12 mouse cellular contexts compared by ENCODE assay signal in genomic region chr3:98034622-98035593, GRCm38 (mm10). TPM values are rescaled to one million over a fixed set of nuclear protein-coding genes. Genes with fewer than 3 reads are reported as not detected.
DNase-seq lines count a peak whose midpoint lies in the region; ATAC-seq and TF ChIP-seq lines count a peak whose summit lies in the region.
"Had no signal": no experiment of that assay in that cellular context is flagged by ENCODE, and none has a peak within 500 bp of the region (broad histone marks: within the 10 kb centered on the region; RNA-seq: fewer than 3 reads in every experiment).

No protein-coding gene starts in this region.

- H3K9me3 ChIP-seq in kidney, postnatal 0 days (replicated peaks; ENCODE audit: low read length) = no peaks in the 10 kb centered on the region
- H3K9me3 ChIP-seq in forebrain, embryonic 12.5 days = no peaks in the 10 kb centered on the region
- no peaks in the 10 kb centered on the region for H3K9me3 ChIP-seq in hindbrain, embryonic 15.5 days
- H3K9me3 ChIP-seq in neural tube, embryonic 14.5 days (ENCODE audit: control insufficient read depth, low read length) = no peaks in the 10 kb centered on the region

- 38% methylated on average over 15 of the region's 15 CpGs for WGBS in kidney, postnatal 0 days
- WGBS in forebrain, embryonic 12.5 days = 37% methylated on average over 15 of the region's 15 CpGs
- 29% methylated on average over 15 of the region's 15 CpGs for WGBS in hindbrain, embryonic 15.5 days
- 43% methylated on average over 15 of the region's 15 CpGs for WGBS in neural tube, embryonic 14.5 days

- H3K9ac ChIP-seq in kidney, postnatal 0 days (ENCODE audit: low read depth, low read length) = 0 out of 2 replicates have a peak overlapping the region, but pooled peaks have one; percentile 18
- H3K9ac ChIP-seq in forebrain, embryonic 12.5 days = no peak overlapping the region
- no peak overlapping the region for H3K9ac ChIP-seq in hindbrain, embryonic 15.5 days
- H3K9ac ChIP-seq in neural tube, embryonic 14.5 days (replicated peaks; ENCODE audit: low read depth, low read length) = no peak overlapping the region
- H3K9ac ChIP-seq: liver, embryonic 14.5 days had no signal

- no peaks in the 10 kb centered on the region for H3K27me3 ChIP-seq in kidney, postnatal 0 days (ENCODE audit: insufficient read depth, low read length)
- H3K27me3 ChIP-seq in forebrain, embryonic 12.5 days = no peaks in the 10 kb centered on the region
- H3K27me3 ChIP-seq in hindbrain, embryonic 15.5 days = no peaks in the 10 kb centered on the region
- no peaks in the 10 kb centered on the region for H3K27me3 ChIP-seq in neural tube, embryonic 14.5 days (ENCODE audit: control insufficient read depth, insufficient read depth, low read length)

- no peak overlapping the region for H3K4me3 ChIP-seq in kidney, postnatal 0 days (replicated peaks; ENCODE audit: low read depth, low read length)
- no peak overlapping the region for H3K4me3 ChIP-seq in forebrain, embryonic 12.5 days (replicated peaks)
- H3K4me3 ChIP-seq in hindbrain, embryonic 15.5 days = no peak overlapping the region
- no peak overlapping the region for H3K4me3 ChIP-seq in neural tube, embryonic 14.5 days (ENCODE audit: low read depth, low read length)

- H3K27ac ChIP-seq in kidney, postnatal 0 days = peak overlapping the region; percentile 62
- H3K27ac ChIP-seq in forebrain, embryonic 12.5 days = peak overlapping the region; percentile 62; the same call in 1 of the 2 replicates
- H3K27ac ChIP-seq in hindbrain, embryonic 15.5 days (replicated peaks) = peak overlapping the region; percentile 45
- H3K27ac ChIP-seq in neural tube, embryonic 14.5 days (ENCODE audit: low read depth, low read length) = peak overlapping the region; percentile 16; the same call in 1 of the 2 replicates
- H3K27ac ChIP-seq: liver, embryonic 14.5 days had no signal

- TF ChIP-seq CTCF in kidney, postnatal 0 days (IDR thresholded peaks at IDR 0.05; ENCODE audit: low read depth) = no peak

- no peaks in the 10 kb centered on the region for H3K36me3 ChIP-seq in kidney, postnatal 0 days (ENCODE audit: insufficient read depth, low read length)
- H3K36me3 ChIP-seq in forebrain, embryonic 12.5 days (replicated peaks) = no peaks in the 10 kb centered on the region
- H3K36me3 ChIP-seq in hindbrain, embryonic 15.5 days = no peaks in the 10 kb centered on the region
- no peaks in the 10 kb centered on the region for H3K36me3 ChIP-seq in neural tube, embryonic 14.5 days (ENCODE audit: control insufficient read depth, insufficient read depth, low read length)

- H3K4me2 ChIP-seq in kidney, postnatal 0 days (ENCODE audit: low read length) = 0 out of 2 replicates have a peak overlapping the region, but pooled peaks have one; percentile 13
- H3K4me2 ChIP-seq in forebrain, embryonic 12.5 days = peak overlapping the region; percentile 26
- 0 out of 2 replicates have a peak overlapping the region, but pooled peaks have one; percentile 0 for H3K4me2 ChIP-seq in hindbrain, embryonic 15.5 days
- H3K4me2 ChIP-seq in neural tube, embryonic 14.5 days (ENCODE audit: low read depth, low read length) = no peak overlapping the region

- H3K4me1 ChIP-seq in kidney, postnatal 0 days (replicated peaks; ENCODE audit: insufficient read depth, low read length) = peaks cover 64% of the 10 kb centered on the region
- H3K4me1 ChIP-seq in forebrain, embryonic 12.5 days = peaks cover 83% of the 10 kb centered on the region
- peaks cover 61% of the 10 kb centered on the region for H3K4me1 ChIP-seq in hindbrain, embryonic 15.5 days (replicated peaks)
- peaks cover 22% of the 10 kb centered on the region for H3K4me1 ChIP-seq in neural tube, embryonic 14.5 days (ENCODE audit: control insufficient read depth, insufficient read depth, low read length)

- no peak for ATAC-seq in kidney, postnatal 0 days (replicated peaks; ENCODE audit: low FRiP score, low read depth)
- ATAC-seq in forebrain, embryonic 12.5 days (ENCODE audit: low FRiP score) = 0 out of 2 replicates have a peak, but pooled peaks have one; percentile 21
- 0 out of 2 replicates have a peak, but pooled peaks have one; percentile 31 for ATAC-seq in hindbrain, embryonic 15.5 days (ENCODE audit: low FRiP score, low read depth)
- peak; percentile 45 for ATAC-seq in neural tube, embryonic 14.5 days (ENCODE audit: low read depth)

- DNase-seq in kidney, postnatal 0 days (ENCODE audit: low spot score) = no peak
- DNase-seq in kidney, adult 8-10 months = no peak
- no peak for DNase-seq in adipocyte (ENCODE audit: low spot score)
- DNase-seq in frontal cortex, postnatal 14 days (ENCODE audit: low spot score in 2 of 2) = no peak
- DNase-seq: adrenal gland, postnatal 25 days; gastrocnemius, postnatal 25 days; right cerebral cortex, postnatal 25 days; thymus, postnatal 4 days had no signal

RNA-seq across cellular contexts. Expression of gene Notch2, which starts 21.6 kb away (rescaled TPM):
- 25.2 and 26.0 TPM in 2 replicates for polyA plus RNA-seq in kidney, postnatal 0 days (2015; fragmentation: Nextera tagmentation; extraction: Ambion mirVana)
- 27.6 and 29.0 TPM in 2 replicates for polyA plus RNA-seq in forebrain, embryonic 12.5 days (2016; fragmentation: Nextera tagmentation; extraction: Ambion mirVana)
- 10.5 and 11.7 TPM in 2 replicates for polyA plus RNA-seq in hindbrain, embryonic 15.5 days (2015; fragmentation: Nextera tagmentation; extraction: Ambion mirVana)
- 8.2 and 13.6 TPM in 2 replicates for polyA plus RNA-seq in neural tube, embryonic 14.5 days (2014; fragmentation: Nextera tagmentation; extraction: Ambion mirVana)
